Mouse (Mus musculus): ENCODE measurements at regions not wholly inside any gene's neighbourhood (a gene's known extent, or its start where the extent isn't known, plus 50 kb on each side); places are given as distances from the start of the nearest gene placed in this dataset.

- DNase-seq (ENCODE audit: low spot score in 2 of 2), result no peak
These were observed 282.4 kb upstream of the Ptprd start for GRCm38 (mm10) chr4:78494117-78494516.

- DNase-seq (ENCODE audit: low spot score in 2 of 2), result no peak
These were observed 254.8 kb upstream of the Ptprd start for GRCm38 (mm10) chr4:78466591-78466990.

GRCm38 (mm10) chr4:78456284-78456683 lies 244.5 kb upstream of the Ptprd start:
- no peak for DNase-seq (ENCODE audit: low spot score in 2 of 2)

- no peak for DNase-seq (ENCODE audit: low spot score in 2 of 2)
These were observed 205.4 kb upstream of the Ptprd start for GRCm38 (mm10) chr4:78417153-78417552.

GRCm38 (mm10) chr4:78389406-78389805 lies 177.6 kb upstream of the Ptprd start:
- peak; percentile 14 to 37 for DNase-seq (ENCODE audit: low spot score in 2 of 2)

GRCm38 (mm10) chr4:78355162-78355561 lies 143.4 kb upstream of the Ptprd start:
- no peak for DNase-seq (ENCODE audit: low spot score in 2 of 2)

GRCm38 (mm10) chr4:78335777-78336176 lies 124.0 kb upstream of the Ptprd start:
- no peak for DNase-seq (ENCODE audit: low spot score in 2 of 2)

- no peak for DNase-seq (ENCODE audit: low spot score in 2 of 2)
These were observed 76.7 kb upstream of the Ptprd start for GRCm38 (mm10) chr4:78288506-78288905.
